Mouse (Mus musculus) embryonic fibroblast, embryonic 13.5 days (primary cell): ENCODE results near the gene Mindy2.

Source experiments
- CTCF ChIP-seq: IDR thresholded peaks from 2 replicates; pipeline ENCODE4 v1.5.1; 2011; ENCODE audit warnings: mild to moderate bottlenecking, control low read depth, low read length, moderate library complexity, borderline replicate concordance; ENCODE audit not compliant: insufficient read depth
- POLR2A ChIP-seq: IDR thresholded peaks from 2 replicates; pipeline ENCODE4 v1.6.1; 2011; ENCODE audit warnings: low read depth, mild to moderate bottlenecking, control low read depth, low read length, moderate library complexity

DNA sequence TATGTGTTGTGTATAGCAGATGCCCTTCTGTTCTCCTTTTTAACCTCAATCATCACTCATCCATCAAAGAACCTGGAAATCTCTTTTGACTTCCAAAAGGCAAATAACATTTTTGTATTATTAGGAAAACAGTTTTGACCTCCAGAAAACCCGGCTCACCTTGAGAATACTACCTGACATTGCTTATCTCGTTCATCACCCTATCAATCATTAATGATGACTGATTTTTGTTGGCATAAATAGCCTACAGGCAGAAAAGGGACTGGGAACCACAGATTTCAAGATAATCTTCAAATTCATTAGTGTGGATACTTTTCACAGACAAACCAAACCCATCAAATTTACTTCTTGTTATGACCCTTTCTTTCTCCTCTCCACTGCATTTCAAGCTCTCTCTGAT is 3.1 kb downstream of the Mindy2 start:
- no peak for TF ChIP-seq CTCF
- TF ChIP-seq POLR2A = no peak
